Mouse (Mus musculus) gastrocnemius, adult 18-20 months (tissue): ENCODE measurements around the gene Ptpn21. TPM values are rescaled to one million over a fixed set of nuclear protein-coding genes. Genes with fewer than 3 reads are reported as not detected.

Source experiments
- DNase-seq: peaks from one replicate; pipeline ENCODE4 v3.0.0; 2021; ENCODE audit warnings: low spot score
- long read RNA-seq, 2 experiments: library from polyadenylated mRNA; stranded (forward); transcript quantifications; one replicate each; pipeline ENCODE4 v2.0.0; 2021
- total RNA-seq, 2 experiments: library from RNA; stranded (reverse); gene quantifications; 2 replicates each; pipeline ENCODE4 v1.2.3; 2021

Gene Ptpn21
- 10 to 100 TPM; 31.8 to 44.3 TPM for total RNA-seq
- long read RNA-seq, experiment 1, full-length matches to known transcripts: 6 of 41 reads
- long read RNA-seq, experiment 1, partial matches to known transcripts: 28 of 41 reads
- long read RNA-seq, experiment 1, other reads (novel, unspliced or antisense): 7 of 41 reads
- long read RNA-seq, experiment 2, full-length matches to known transcripts: 3 of 25 reads
- long read RNA-seq, experiment 2, partial matches to known transcripts: 20 of 25 reads
- long read RNA-seq, experiment 2, other reads (novel, unspliced or antisense): 2 of 25 reads

GRCm38 (mm10) chr12:98736951-98737800 is at the start of gene Ptpn21:
Ptpn21 (minus strand) TSS chr12:98737405.
- DNase-seq: peak; percentile 73

DNA sequence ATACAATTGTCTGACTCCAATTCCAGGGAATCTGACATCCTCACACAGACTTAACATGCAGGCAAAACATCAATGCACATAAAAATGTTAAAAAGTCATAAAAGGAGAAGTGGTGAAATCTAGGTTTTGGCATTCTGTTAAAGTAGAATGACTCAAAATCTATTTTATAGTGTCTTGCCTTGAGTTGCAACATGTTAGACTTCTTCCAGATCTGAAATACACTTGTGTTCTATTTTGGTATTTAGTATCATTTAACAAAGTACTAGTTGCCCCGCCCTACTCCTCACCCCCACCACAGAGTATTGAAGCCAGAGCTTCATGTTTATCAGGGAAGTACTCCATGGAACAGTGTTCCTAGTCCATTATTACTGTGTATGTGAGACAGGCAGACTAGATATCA is 47.0 kb upstream of the Ptpn21 start:
- DNase-seq: peak; percentile 4

DNA sequence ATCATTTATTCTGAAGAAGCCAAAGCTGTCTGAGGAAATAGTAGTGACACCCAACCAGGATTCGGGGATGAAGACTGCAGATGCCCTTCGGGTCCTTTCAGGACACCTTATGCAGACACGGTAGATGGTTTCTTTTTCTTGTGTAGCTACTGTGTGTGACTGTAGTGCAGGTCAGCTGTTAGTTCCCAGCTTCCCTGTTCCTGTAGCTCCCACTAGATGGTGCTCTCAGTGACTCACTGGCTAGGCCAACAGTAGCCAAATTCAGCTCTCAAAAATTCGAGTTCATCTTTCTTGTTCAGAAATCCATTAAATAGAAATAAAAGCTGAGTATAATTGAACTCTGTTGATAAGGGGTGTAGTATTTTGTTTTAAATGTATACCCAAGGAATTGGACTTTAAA is 41.9 kb upstream of the Ptpn21 start:
- DNase-seq: peak; percentile 16

GRCm38 (mm10) chr12:98777509-98777908 is 40.3 kb upstream of the Ptpn21 start:
- no peak for DNase-seq

- no peak for DNase-seq
Observed at GRCm38 (mm10) chr12:98766241-98766640, 29.0 kb upstream of the Ptpn21 start.

- DNase-seq: no peak
Observed at GRCm38 (mm10) chr12:98759700-98760099, 22.5 kb upstream of the Ptpn21 start.

DNA sequence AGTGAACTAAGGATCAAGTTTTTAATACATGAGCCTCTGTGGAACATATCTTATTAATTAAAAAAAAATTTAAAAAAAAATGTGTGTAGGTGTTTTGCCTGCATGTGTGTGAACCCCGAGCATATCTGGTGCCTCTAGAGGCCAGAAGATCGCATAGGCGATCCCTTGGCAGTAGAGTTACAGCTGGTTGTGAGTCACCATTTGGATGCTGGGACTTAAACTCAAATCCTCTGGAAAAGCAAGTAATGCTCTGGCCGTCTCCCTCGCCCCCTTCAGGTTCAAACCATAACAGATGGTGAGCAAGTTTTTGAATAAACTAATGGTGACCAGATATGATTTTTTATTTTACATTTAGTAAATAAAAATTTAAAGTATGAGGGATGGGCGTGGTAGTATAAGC is 20.4 kb upstream of the Ptpn21 start:
- DNase-seq: peak; percentile 28

GRCm38 (mm10) chr12:98747380-98747753 is 10.2 kb upstream of the Ptpn21 start:
- no peak for DNase-seq

DNA sequence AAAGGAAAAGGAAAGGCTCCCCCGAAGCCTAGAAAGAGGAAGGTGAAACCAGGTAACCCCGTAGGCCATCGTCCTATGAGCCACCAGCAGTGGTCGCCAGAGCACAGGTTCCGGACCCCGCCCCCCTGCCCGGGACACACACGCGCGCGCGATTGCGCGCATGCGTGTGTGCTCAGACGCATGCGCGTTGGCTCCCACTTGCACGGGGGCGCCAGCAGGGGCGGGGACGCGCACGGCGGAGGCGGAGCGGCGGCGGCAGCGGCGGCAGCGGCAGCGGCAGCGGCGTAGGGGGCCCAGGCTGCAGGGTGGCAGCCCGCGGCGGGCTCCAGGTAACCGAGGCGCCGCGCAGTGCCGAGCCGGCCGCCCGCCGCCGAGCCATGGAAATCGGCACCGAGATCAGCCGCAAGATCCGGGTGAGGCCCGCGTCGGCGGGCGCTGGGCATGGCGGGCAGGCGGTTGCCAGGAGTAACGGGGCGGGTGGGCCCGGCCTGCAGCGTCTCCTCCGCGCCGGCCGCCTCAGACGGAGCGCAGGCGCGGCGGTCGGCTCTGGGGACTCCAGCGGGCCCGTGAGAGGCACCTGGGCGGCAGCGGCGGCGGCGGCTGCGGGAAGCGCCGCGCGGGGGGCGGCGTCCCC is 9.7 kb upstream of the Ptpn21 start, which contains the start of gene Zc3h14:
Zc3h14 (plus strand) TSS at position 219 of the 634 bp plus-strand sequence.
- peak; percentile 91 for DNase-seq

DNA sequence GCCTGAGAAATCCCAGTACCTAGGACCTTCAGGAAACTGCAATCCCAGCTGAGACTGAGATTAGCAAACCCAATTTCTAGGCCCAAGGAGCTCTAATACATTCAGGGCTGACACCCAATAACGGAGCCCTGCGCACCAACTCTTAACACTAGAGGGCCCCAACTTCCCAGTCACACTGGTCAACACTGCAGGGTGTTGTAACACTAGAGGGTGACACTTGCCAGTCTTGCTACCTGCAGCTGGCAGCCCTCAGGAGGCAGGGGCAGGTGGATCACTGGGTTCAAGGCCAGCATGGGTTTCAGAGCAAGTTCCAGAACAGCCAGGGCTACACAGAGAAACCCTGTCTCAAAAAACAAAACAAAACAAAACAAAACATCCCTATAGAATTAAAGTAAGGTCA is 8.9 kb upstream of the Ptpn21 start:
- peak; percentile 52 for DNase-seq

DNA sequence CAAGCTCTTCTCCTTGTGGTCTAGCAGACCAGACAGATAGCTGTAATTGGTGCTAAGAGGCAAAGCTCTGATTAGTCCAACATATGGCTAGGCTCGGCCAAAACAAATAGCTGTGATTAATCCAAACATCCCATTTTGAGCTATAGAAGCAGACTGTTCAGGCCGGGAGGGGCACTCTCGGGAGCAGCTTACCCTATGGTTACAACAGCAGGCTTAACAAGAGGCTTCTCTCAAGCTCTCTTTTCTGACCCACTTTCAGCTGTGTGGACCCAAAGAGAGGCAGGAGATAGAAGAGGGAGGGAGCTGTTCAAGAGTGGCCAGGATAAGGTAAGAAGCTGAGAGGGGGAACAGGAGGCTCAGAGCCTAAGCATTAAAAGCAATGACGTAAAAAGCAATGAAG is 8.4 kb upstream of the Ptpn21 start:
- DNase-seq: no peak

DNA sequence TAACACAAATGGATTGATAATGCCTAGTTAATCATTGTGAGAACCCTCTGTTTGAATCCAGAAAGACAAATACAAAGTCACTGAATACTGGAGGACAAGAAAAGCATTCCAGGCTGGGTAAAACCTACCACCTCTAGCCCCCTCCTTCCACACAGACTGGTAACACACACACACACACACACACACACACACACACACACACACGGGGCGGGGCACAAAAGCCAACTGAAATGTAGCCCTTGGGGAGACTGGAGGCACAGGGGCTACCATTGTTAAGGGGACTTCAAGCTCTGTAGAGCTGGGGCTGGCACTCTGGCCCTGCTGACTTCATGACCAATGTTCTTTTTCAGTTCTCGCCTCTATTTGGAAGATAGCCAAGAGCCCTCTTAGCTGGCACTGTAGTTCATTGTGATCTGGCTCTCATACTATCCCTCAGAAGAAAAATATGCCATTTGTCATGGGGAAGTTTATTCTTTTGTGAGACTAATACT is 3.9 kb upstream of the Ptpn21 start:
- DNase-seq: no peak

GRCm38 (mm10) chr12:98737801-98738350 is 671 bp upstream of the Ptpn21 start:
- DNase-seq: no peak

DNA sequence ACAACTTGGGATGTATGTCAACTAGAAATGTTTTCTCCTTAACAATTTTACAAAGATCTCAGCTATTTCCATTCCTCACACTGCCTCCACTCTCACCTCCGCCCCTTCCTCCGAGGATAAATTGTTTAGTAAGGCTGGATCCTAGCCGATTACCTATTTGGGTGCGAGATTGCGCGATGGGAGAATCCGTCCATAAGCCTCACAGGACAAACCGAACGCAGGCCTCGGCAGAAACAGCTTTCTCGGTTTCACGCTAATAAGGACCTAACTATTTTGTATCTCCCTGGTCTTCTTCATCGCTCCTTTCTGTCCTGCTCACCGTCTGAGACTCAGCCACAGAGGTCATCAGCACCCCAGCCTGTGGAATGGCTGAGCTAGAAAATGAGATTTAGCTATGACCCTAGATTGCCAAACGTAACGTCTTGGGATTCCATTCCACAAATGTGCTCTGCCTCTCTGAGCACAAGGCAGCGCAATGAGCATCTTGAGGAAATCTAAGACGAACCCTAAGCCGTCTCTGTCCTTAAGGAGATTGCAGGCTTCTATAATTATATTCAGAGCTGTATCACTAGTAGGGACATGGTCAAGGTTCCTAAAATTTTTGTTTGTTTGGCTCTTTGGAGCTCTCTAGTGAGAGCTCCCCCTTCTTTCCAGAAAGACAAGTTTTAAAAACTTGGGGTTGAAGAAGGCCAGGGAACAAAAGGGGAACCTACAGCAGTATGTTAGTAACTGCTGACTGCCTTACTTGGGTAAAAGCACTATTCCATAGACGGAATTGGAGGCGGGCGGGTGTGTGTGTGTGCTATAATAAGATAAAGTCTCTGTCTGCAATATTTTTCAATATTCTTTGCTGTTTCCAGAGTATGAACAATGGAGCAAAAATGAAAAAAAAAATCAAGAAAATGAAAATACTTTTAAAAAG is 2.1 kb downstream of the Ptpn21 start:
- DNase-seq: no peak

- DNase-seq: peak; percentile 85
Observed at GRCm38 (mm10) chr12:98734246-98734879, 2.8 kb downstream of the Ptpn21 start.

DNA sequence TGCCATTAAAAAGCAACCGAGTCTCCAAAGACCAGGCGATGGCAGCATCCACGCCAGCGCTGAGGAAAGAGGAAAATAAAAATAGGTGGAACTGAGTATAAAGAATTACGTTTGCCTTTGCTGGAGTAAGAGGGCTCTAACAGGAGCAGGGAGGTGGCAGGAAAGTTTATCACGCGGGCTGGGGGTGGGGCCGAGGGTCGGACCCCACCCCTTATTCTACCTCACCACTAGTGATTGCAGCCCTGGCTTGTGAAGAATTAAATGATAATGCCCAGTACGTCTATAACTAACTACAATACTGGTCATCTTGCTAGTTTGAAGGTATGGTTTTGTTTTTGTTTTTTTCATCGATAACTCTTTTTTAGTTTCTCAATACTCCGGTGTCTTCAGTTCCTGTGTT is 3.4 kb downstream of the Ptpn21 start:
- no peak for DNase-seq

DNA sequence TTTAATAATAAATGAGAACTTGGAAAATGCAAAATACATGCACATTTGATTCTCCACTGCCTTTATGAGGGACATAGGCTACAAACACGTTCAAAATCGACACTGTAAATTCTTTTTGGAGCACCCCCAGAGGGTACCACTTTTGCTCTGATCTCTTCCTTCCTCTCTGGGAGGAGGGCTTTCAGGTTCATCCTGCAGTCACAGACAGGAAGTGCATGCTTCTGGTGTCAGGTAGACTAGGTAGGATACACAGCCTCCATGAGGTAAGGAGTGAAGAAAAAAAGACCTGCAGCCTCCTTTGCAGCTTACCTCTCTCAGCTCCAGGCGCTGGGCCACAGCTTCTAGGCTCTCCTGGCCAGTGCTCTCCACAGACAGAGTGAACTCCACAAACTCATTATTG is 4.0 kb downstream of the Ptpn21 start:
- DNase-seq: no peak

GRCm38 (mm10) chr12:98730682-98731081 is 6.5 kb downstream of the Ptpn21 start:
- no peak for DNase-seq

DNA sequence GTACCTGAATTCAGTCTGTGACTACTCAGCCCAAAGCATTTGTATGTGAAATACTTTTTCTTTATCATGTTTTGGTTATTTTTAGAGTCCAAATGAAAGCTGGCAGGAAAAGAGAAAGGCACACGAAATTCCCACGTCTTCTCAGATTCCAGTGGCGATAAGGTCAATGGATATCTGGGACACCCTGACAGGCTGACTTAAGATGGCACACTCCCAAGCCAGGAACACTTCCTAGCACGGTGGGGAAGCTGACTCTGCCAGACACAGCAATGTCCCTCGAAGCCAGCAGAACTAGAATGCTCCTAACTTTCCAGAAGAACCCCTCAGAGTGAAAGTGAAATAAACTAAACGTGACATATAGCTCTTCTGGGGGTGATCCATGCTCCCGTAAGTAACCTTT is 10.0 kb downstream of the Ptpn21 start:
- DNase-seq: peak; percentile 38

- no peak for DNase-seq
Observed at GRCm38 (mm10) chr12:98726078-98726477, 11.1 kb downstream of the Ptpn21 start.
